Mouse (Mus musculus) kidney, adult 9 months (tissue): ENCODE data around the gene Trp53tg5.

Experiments used
- DNase-seq: peaks from one replicate; pipeline ENCODE4 v3.0.0; 2022

The Trp53tg5 gene

GRCm38 (mm10) chr2:164473624-164474023 is at the start of gene Trp53tg5:
Gene Trp53tg5, minus strand, starts transcription at chr2:164473724.
- no peak for DNase-seq

- no peak for DNase-seq
Measured at GRCm38 (mm10) chr2:164522280-164522679, 48.8 kb upstream of the Trp53tg5 start.

- DNase-seq: no peak
Measured at GRCm38 (mm10) chr2:164521841-164522240, 48.3 kb upstream of the Trp53tg5 start.

- DNase-seq: peak; percentile 74
Measured at GRCm38 (mm10) chr2:164520782-164521181, 47.3 kb upstream of the Trp53tg5 start.

GRCm38 (mm10) chr2:164519171-164519526 is 45.6 kb upstream of the Trp53tg5 start:
- DNase-seq: no peak

- DNase-seq: no peak
Measured at GRCm38 (mm10) chr2:164518266-164519170, 45.0 kb upstream of the Trp53tg5 start.

- DNase-seq: peak; percentile 81
Measured at GRCm38 (mm10) chr2:164517485-164518221, 44.1 kb upstream of the Trp53tg5 start.

- no peak for DNase-seq
Measured at GRCm38 (mm10) chr2:164516592-164516991, 43.1 kb upstream of the Trp53tg5 start.

- DNase-seq: no peak
Measured at GRCm38 (mm10) chr2:164515897-164516296, 42.4 kb upstream of the Trp53tg5 start.

- no peak for DNase-seq
Measured at GRCm38 (mm10) chr2:164514916-164515315, 41.4 kb upstream of the Trp53tg5 start.

GRCm38 (mm10) chr2:164513389-164513788 is 39.9 kb upstream of the Trp53tg5 start:
- DNase-seq: peak; percentile 63

- no peak for DNase-seq
Measured at GRCm38 (mm10) chr2:164512121-164512909, 38.8 kb upstream of the Trp53tg5 start.

GRCm38 (mm10) chr2:164510621-164511190 is 37.2 kb upstream of the Trp53tg5 start:
- DNase-seq: peak; percentile 63

- no peak for DNase-seq
Measured at GRCm38 (mm10) chr2:164507811-164508210, 34.3 kb upstream of the Trp53tg5 start.

GRCm38 (mm10) chr2:164505619-164506347 is 32.3 kb upstream of the Trp53tg5 start:
- no peak for DNase-seq

- no peak for DNase-seq
Measured at GRCm38 (mm10) chr2:164504919-164505318, 31.4 kb upstream of the Trp53tg5 start.

- DNase-seq: peak; percentile 37
Measured at GRCm38 (mm10) chr2:164500511-164500910, 27.0 kb upstream of the Trp53tg5 start.

GRCm38 (mm10) chr2:164499317-164499716 is 25.8 kb upstream of the Trp53tg5 start:
- no peak for DNase-seq

GRCm38 (mm10) chr2:164497691-164498268 is 24.3 kb upstream of the Trp53tg5 start:
- DNase-seq: no peak

GRCm38 (mm10) chr2:164496847-164497690 is 23.5 kb upstream of the Trp53tg5 start, which contains the start of gene Pigt:
Gene Pigt, plus strand, starts transcription at chr2:164497520.
- peak; percentile 89 for DNase-seq

- DNase-seq: no peak
Measured at GRCm38 (mm10) chr2:164496331-164496730, 22.8 kb upstream of the Trp53tg5 start.
